Mouse (Mus musculus) heart, postnatal 25 days (tissue): ENCODE data around the gene Osbpl3. TPM values are rescaled to one million over a fixed set of nuclear protein-coding genes. Genes with fewer than 3 reads are reported as not detected.

Experiments
- DNase-seq: peaks from one replicate; pipeline ENCODE4 v3.0.0; 2022; ENCODE audit warnings: low spot score
- intact Hi-C: fragments of 180-260 bp; cut with DNase I; formaldehyde crosslinking; loops from one replicate; pipeline ENCODE4 v1.15.1; 2025
- total RNA-seq, 2 experiments: library from RNA; stranded (reverse); gene quantifications; 2 replicates each; pipeline ENCODE4 v1.2.3; 2021

Osbpl3 gene
- total RNA-seq, 2 experiments from 2014 or later, result 26.1 to 33.5 TPM

GRCm38 (mm10) chr6:50254723-50255184 lies 201.2 kb downstream of the Osbpl3 start:
- DNase-seq, result peak; percentile 26
- intact Hi-C loops, result no loop called here

GRCm38 (mm10) chr6:50252690-50253089 lies 203.3 kb downstream of the Osbpl3 start:
- intact Hi-C loops, result no loop called here

GRCm38 (mm10) chr6:50247791-50248190 lies 208.2 kb downstream of the Osbpl3 start:
- DNase-seq, result no peak
- intact Hi-C loops, result no loop called here

More at GRCm38 (mm10) chr6:50252690-50253089, 203.3 kb downstream of the Osbpl3 start:
- no peak for DNase-seq

GRCm38 (mm10) chr6:50247356-50247755 lies 208.6 kb downstream of the Osbpl3 start:
- intact Hi-C loops, result no loop called here
- DNase-seq, result no peak

GRCm38 (mm10) chr6:50244967-50245366 lies 211.0 kb downstream of the Osbpl3 start:
- intact Hi-C loops, result no loop called here
- no peak for DNase-seq

- DNase-seq, result no peak
- intact Hi-C loops, result no loop called here
Observed at GRCm38 (mm10) chr6:50244126-50244525, 211.9 kb downstream of the Osbpl3 start.

Other genes with a start within 250 kb of the Osbpl3 start
- under 1 TPM; 0.34 to 0.49 TPM for gene Gsdme, start 192.3 kb downstream of the Osbpl3 start, total RNA-seq
- gene Cycs, start 110.3 kb upstream of the Osbpl3 start, total RNA-seq, result 100 to 1,000 TPM; 173 to 198 TPM
- under 1 TPM; 0.28 to 0.36 TPM for gene 4921507P07Rik, start 140.4 kb upstream of the Osbpl3 start, total RNA-seq
- not detected for gene Npvf, start 198.2 kb upstream of the Osbpl3 start, total RNA-seq